Mouse (Mus musculus) c-Kit-negative CD71-positive TER-119-positive erythroid progenitor cells, embryonic 14.5 days (primary cell): ENCODE data around the gene Zfp248.

Source experiments
- DNase-seq: peaks from one replicate; pipeline ENCODE4 v3.0.0-alpha.2; 2013; ENCODE audit warnings: low read depth, low spot score

Gene Zfp248

GRCm38 (mm10) chr6:118455042-118455631 is at the start of gene Zfp248:
Gene Zfp248, minus strand, starts transcription at chr6:118455528.
- DNase-seq = peak; percentile 27

GRCm38 (mm10) chr6:118499010-118499409 is 43.7 kb upstream of the Zfp248 start:
- no peak for DNase-seq

- no peak for DNase-seq
Observed at GRCm38 (mm10) chr6:118482125-118482524, 26.8 kb upstream of the Zfp248 start.

- DNase-seq = no peak
Observed at GRCm38 (mm10) chr6:118478957-118479708, 23.8 kb upstream of the Zfp248 start, which contains the start of gene Zfp9. Gene Zfp9, minus strand, starts transcription at chr6:118479320.

GRCm38 (mm10) chr6:118477875-118478785 is 22.8 kb upstream of the Zfp248 start:
- no peak for DNase-seq

- DNase-seq = no peak
Observed at GRCm38 (mm10) chr6:118462069-118462705, 6.9 kb upstream of the Zfp248 start.

GRCm38 (mm10) chr6:118457726-118458125 is 2.4 kb upstream of the Zfp248 start:
- no peak for DNase-seq

GRCm38 (mm10) chr6:118454452-118454851 is 876 bp downstream of the Zfp248 start:
- no peak for DNase-seq

- no peak for DNase-seq
Observed at GRCm38 (mm10) chr6:118431502-118431901, 23.8 kb downstream of the Zfp248 start.

- DNase-seq = no peak
Observed at GRCm38 (mm10) chr6:118426666-118427065, 28.7 kb downstream of the Zfp248 start.

GRCm38 (mm10) chr6:118419050-118419920 is 36.0 kb downstream of the Zfp248 start, which contains the start of gene Bms1:
Gene Bms1, minus strand, starts transcription at chr6:118419474.
- peak; percentile 84 for DNase-seq

- DNase-seq = no peak
Observed at GRCm38 (mm10) chr6:118410428-118410827, 44.9 kb downstream of the Zfp248 start.

- DNase-seq = no peak
Observed at GRCm38 (mm10) chr6:118408510-118408909, 46.8 kb downstream of the Zfp248 start.

GRCm38 (mm10) chr6:118406421-118406820 is 48.9 kb downstream of the Zfp248 start:
- no peak for DNase-seq

GRCm38 (mm10) chr6:118390746-118391145 is 64.6 kb downstream of the Zfp248 start:
- no peak for DNase-seq

- no peak for DNase-seq
Observed at GRCm38 (mm10) chr6:118385962-118386361, 69.4 kb downstream of the Zfp248 start.

GRCm38 (mm10) chr6:118381234-118381633 is 74.1 kb downstream of the Zfp248 start:
- DNase-seq = no peak

- no peak for DNase-seq
Observed at GRCm38 (mm10) chr6:118380630-118381029, 74.7 kb downstream of the Zfp248 start.

- no peak for DNase-seq
Observed at GRCm38 (mm10) chr6:118379451-118380167, 75.7 kb downstream of the Zfp248 start.

GRCm38 (mm10) chr6:118377611-118378010 is 77.7 kb downstream of the Zfp248 start:
- no peak for DNase-seq
